Mouse (Mus musculus): Measurements from ENCODE around the gene Olfr1497.

- TF ChIP-seq CTCF (IDR thresholded peaks at IDR 0.05; ENCODE audit: control insufficient read depth, insufficient read depth, low read length) (no peak), POLR2A (IDR thresholded peaks at IDR 0.05; ENCODE audit: borderline replicate concordance, control insufficient read depth, low read depth, low read length) (no peak)
These were observed 30.4 kb upstream of the Olfr1497 start for GRCm38 (mm10) chr19:13828447-13828846.
